Mouse (Mus musculus): ENCODE results near the gene 6030458C11Rik. TPM values are rescaled to one million over a fixed set of nuclear protein-coding genes. Genes with fewer than 3 reads are reported as not detected.

Gene 6030458C11Rik
- 35.0 and 40.2 TPM in 2 replicates for polyA plus RNA-seq (2015; fragmentation: Nextera tagmentation; extraction: Ambion mirVana)

- ATAC-seq (ENCODE audit: insufficient number of reproducible peaks, low FRiP score, low TSS enrichment, low read depth), result peak; percentile 100
- H3K9me3 ChIP-seq (replicated peaks), result no peaks in the 10 kb centered on the region
- peak within 1 kb of the TSS; percentile 60 for H3K27ac ChIP-seq (replicated peaks)
- peaks cover 42% of the 10 kb centered on the region for H3K36me3 ChIP-seq
- H3K4me2 ChIP-seq (replicated peaks), result peak within 1 kb of the TSS; percentile 71
- peak within 1 kb of the TSS; percentile 96 for H3K9ac ChIP-seq
- WGBS, result under 1% methylated on average over 67 of the region's 67 CpGs
- no peaks in the 10 kb centered on the region for H3K27me3 ChIP-seq
- H3K4me3 ChIP-seq (replicated peaks), result peak within 1 kb of the TSS; percentile 97
- peaks cover 14% of the 10 kb centered on the region for H3K4me1 ChIP-seq
These were observed at the start of gene 6030458C11Rik, which contains the start of gene Drosha for GRCm38 (mm10) chr15:12824197-12824952. TSS of gene 6030458C11Rik (minus strand) at chr15:12824649. TSS of gene Drosha (plus strand) at chr15:12824815.

- no peak overlapping the region for H3K9ac ChIP-seq
- H3K9me3 ChIP-seq (replicated peaks), result no peaks in the 10 kb centered on the region
- ATAC-seq (ENCODE audit: insufficient number of reproducible peaks, low FRiP score, low TSS enrichment, low read depth), result no peak
- H3K36me3 ChIP-seq, result peaks cover 25% of the 10 kb centered on the region
- no peak overlapping the region for H3K4me2 ChIP-seq (replicated peaks)
- H3K4me1 ChIP-seq, result no peaks in the 10 kb centered on the region
- H3K4me3 ChIP-seq (replicated peaks), result no peak overlapping the region
- 66% methylated on average over 8 of the region's 8 CpGs for whole genome bisulfite sequencing
- H3K27me3 ChIP-seq, result no peaks in the 10 kb centered on the region
- H3K27ac ChIP-seq (replicated peaks), result no peak overlapping the region
These were observed 42.8 kb upstream of the 6030458C11Rik start for GRCm38 (mm10) chr15:12867269-12867668.

GRCm38 (mm10) chr15:12865595-12866314, 41.3 kb upstream of the 6030458C11Rik start:
- H3K9me3 ChIP-seq (replicated peaks), result no peaks in the 10 kb centered on the region
- WGBS, result 83% methylated on average over 7 of the region's 7 CpGs
- H3K27me3 ChIP-seq, result no peaks in the 10 kb centered on the region
- no peak overlapping the region for H3K4me2 ChIP-seq (replicated peaks)
- ATAC-seq (ENCODE audit: insufficient number of reproducible peaks, low FRiP score, low TSS enrichment, low read depth), result no peak
- no peak overlapping the region for H3K4me3 ChIP-seq (replicated peaks)
- H3K4me1 ChIP-seq, result no peaks in the 10 kb centered on the region
- peaks cover 34% of the 10 kb centered on the region for H3K36me3 ChIP-seq
- H3K9ac ChIP-seq, result no peak overlapping the region
- H3K27ac ChIP-seq (replicated peaks), result no peak overlapping the region

GRCm38 (mm10) chr15:12863669-12864068, 39.2 kb upstream of the 6030458C11Rik start:
- ATAC-seq (ENCODE audit: insufficient number of reproducible peaks, low FRiP score, low TSS enrichment, low read depth), result no peak
- no peak overlapping the region for H3K27ac ChIP-seq (replicated peaks)
- peaks cover 41% of the 10 kb centered on the region for H3K36me3 ChIP-seq
- no peaks in the 10 kb centered on the region for H3K4me1 ChIP-seq
- H3K4me3 ChIP-seq (replicated peaks), result no peak overlapping the region
- H3K27me3 ChIP-seq, result no peaks in the 10 kb centered on the region
- H3K4me2 ChIP-seq (replicated peaks), result no peak overlapping the region
- 6% methylated on average over 1 of the region's 1 CpGs for WGBS
- H3K9me3 ChIP-seq (replicated peaks), result no peaks in the 10 kb centered on the region
- H3K9ac ChIP-seq, result no peak overlapping the region

GRCm38 (mm10) chr15:12862061-12862460, 37.6 kb upstream of the 6030458C11Rik start:
- Histone ChIP-seq H3K27me3 (no peaks in the 10 kb centered on the region), H3K4me1 (no peaks in the 10 kb centered on the region), H3K27ac (replicated peaks) (no peak overlapping the region), H3K9ac (no peak overlapping the region), H3K4me2 (replicated peaks) (no peak overlapping the region), H3K4me3 (replicated peaks) (no peak overlapping the region), H3K36me3 (peaks cover 47% of the 10 kb centered on the region), H3K9me3 (replicated peaks) (no peaks in the 10 kb centered on the region)
- WGBS, result 69% methylated on average over 3 of the region's 3 CpGs
- ATAC-seq (ENCODE audit: insufficient number of reproducible peaks, low FRiP score, low TSS enrichment, low read depth), result no peak

GRCm38 (mm10) chr15:12858645-12859044, 34.2 kb upstream of the 6030458C11Rik start:
- Histone ChIP-seq H3K4me3 (replicated peaks) (no peak overlapping the region), H3K27ac (replicated peaks) (no peak overlapping the region), H3K9me3 (replicated peaks) (no peaks in the 10 kb centered on the region), H3K36me3 (peaks cover 73% of the 10 kb centered on the region), H3K4me2 (replicated peaks) (no peak overlapping the region), H3K4me1 (no peaks in the 10 kb centered on the region), H3K27me3 (no peaks in the 10 kb centered on the region), H3K9ac (no peak overlapping the region)
- ATAC-seq (ENCODE audit: insufficient number of reproducible peaks, low FRiP score, low TSS enrichment, low read depth), result no peak
- WGBS, result 93% methylated on average over 3 of the region's 3 CpGs

GRCm38 (mm10) chr15:12857840-12858516, 33.5 kb upstream of the 6030458C11Rik start:
- Histone ChIP-seq H3K9ac (no peak overlapping the region), H3K27me3 (no peaks in the 10 kb centered on the region), H3K4me2 (replicated peaks) (no peak overlapping the region), H3K4me1 (no peaks in the 10 kb centered on the region), H3K9me3 (replicated peaks) (no peaks in the 10 kb centered on the region), H3K36me3 (peaks cover 79% of the 10 kb centered on the region), H3K27ac (replicated peaks) (no peak overlapping the region), H3K4me3 (replicated peaks) (no peak overlapping the region)
- WGBS, result 93% methylated on average over 12 of the region's 12 CpGs
- no peak for ATAC-seq (ENCODE audit: insufficient number of reproducible peaks, low FRiP score, low TSS enrichment, low read depth)

- H3K36me3 ChIP-seq, result peaks cover 84% of the 10 kb centered on the region
- WGBS, result 98% methylated on average over 6 of the region's 6 CpGs
- H3K9ac ChIP-seq, result no peak overlapping the region
- H3K4me2 ChIP-seq (replicated peaks), result no peak overlapping the region
- no peak overlapping the region for H3K27ac ChIP-seq (replicated peaks)
- H3K9me3 ChIP-seq (replicated peaks), result no peaks in the 10 kb centered on the region
- no peak for ATAC-seq (ENCODE audit: insufficient number of reproducible peaks, low FRiP score, low TSS enrichment, low read depth)
- H3K27me3 ChIP-seq, result no peaks in the 10 kb centered on the region
- no peaks in the 10 kb centered on the region for H3K4me1 ChIP-seq
- no peak overlapping the region for H3K4me3 ChIP-seq (replicated peaks)
These were observed 32.3 kb upstream of the 6030458C11Rik start for GRCm38 (mm10) chr15:12856780-12857179.

GRCm38 (mm10) chr15:12853471-12853870, 29.0 kb upstream of the 6030458C11Rik start:
- H3K36me3 ChIP-seq, result peaks cover 74% of the 10 kb centered on the region

GRCm38 (mm10) chr15:12849373-12849772, 24.9 kb upstream of the 6030458C11Rik start:
- no peaks in the 10 kb centered on the region for H3K9me3 ChIP-seq (replicated peaks)
- no peak overlapping the region for H3K4me3 ChIP-seq (replicated peaks)
- H3K4me1 ChIP-seq, result no peaks in the 10 kb centered on the region
- H3K27ac ChIP-seq (replicated peaks), result no peak overlapping the region
- peaks cover 74% of the 10 kb centered on the region for H3K36me3 ChIP-seq
- H3K27me3 ChIP-seq, result no peaks in the 10 kb centered on the region
- WGBS, result 81% methylated on average over 4 of the region's 4 CpGs
- H3K4me2 ChIP-seq (replicated peaks), result no peak overlapping the region
- no peak for ATAC-seq (ENCODE audit: insufficient number of reproducible peaks, low FRiP score, low TSS enrichment, low read depth)
- no peak overlapping the region for H3K9ac ChIP-seq

More at GRCm38 (mm10) chr15:12853471-12853870, 29.0 kb upstream of the 6030458C11Rik start:
- no peak overlapping the region for H3K4me3 ChIP-seq (replicated peaks)
- H3K4me2 ChIP-seq (replicated peaks), result no peak overlapping the region
- H3K9ac ChIP-seq, result no peak overlapping the region
- H3K9me3 ChIP-seq (replicated peaks), result no peaks in the 10 kb centered on the region
- no peaks in the 10 kb centered on the region for H3K4me1 ChIP-seq
- H3K27me3 ChIP-seq, result no peaks in the 10 kb centered on the region
- 90% methylated on average over 8 of the region's 8 CpGs for WGBS
- ATAC-seq (ENCODE audit: insufficient number of reproducible peaks, low FRiP score, low TSS enrichment, low read depth), result no peak
- H3K27ac ChIP-seq (replicated peaks), result no peak overlapping the region
